Mouse (Mus musculus) limb, embryonic 15.5 days (tissue): ENCODE measurements around the gene Wdr83. TPM values are rescaled to one million over a fixed set of nuclear protein-coding genes. Genes with fewer than 3 reads are reported as not detected.
"Not testable (repeated sequence)": the region's sequence is repeated elsewhere in the genome, so short reads cannot be mapped to it uniquely, and the experiment has no call there.

Experiments
- ATAC-seq: fragments of 200-750 bp; cut with Nextera tagmentation; 2 replicates; pipeline ENCODE4 v1.8.0; 2017; ENCODE audit warnings: low read depth, moderate TSS enrichment; ENCODE audit not compliant: insufficient number of reproducible peaks, low FRiP score, low TSS enrichment
- H3K27ac ChIP-seq: fragments of 300-500 bp; sonication (generic); 2 replicates; pipeline ENCODE4 v1.5.1; 2015; ENCODE audit warnings: moderate library complexity, mild to moderate bottlenecking, inconsistent platforms
- H3K27me3 ChIP-seq: fragments of 300-500 bp; sonication (generic); 2 replicates; pipeline ENCODE4 v1.6.1; 2015; ENCODE audit warnings: inconsistent platforms
- H3K36me3 ChIP-seq: fragments of 300-500 bp; sonication (generic); 2 replicates; pipeline ENCODE4 v1.6.1; 2015; ENCODE audit warnings: inconsistent platforms
- H3K4me1 ChIP-seq: fragments of 300-500 bp; sonication (generic); 2 replicates; pipeline ENCODE4 v1.6.1; 2015; ENCODE audit warnings: inconsistent platforms
- H3K4me2 ChIP-seq: fragments of 300-500 bp; sonication (generic); 2 replicates; pipeline ENCODE4 v1.6.1; 2015; ENCODE audit warnings: mild to moderate bottlenecking, inconsistent platforms
- H3K4me3 ChIP-seq: fragments of 300-500 bp; sonication (generic); 2 replicates; pipeline ENCODE4 v1.5.1; 2015; ENCODE audit warnings: mild to moderate bottlenecking, inconsistent platforms
- H3K9ac ChIP-seq: fragments of 300-500 bp; sonication (generic); 2 replicates; pipeline ENCODE4 v1.6.1; 2015; ENCODE audit warnings: inconsistent platforms
- H3K9me3 ChIP-seq: fragments of 300-500 bp; sonication (generic); 2 replicates; pipeline ENCODE4 v1.6.1; 2016; ENCODE audit warnings: inconsistent platforms
- WGBS: fragments of 180-500 bp; shearing (Covaris S2); methylation state at CpG from one replicate; pipeline ENCODE4 v1.1.7; 2015; 5-methylcytosine and 5-hydroxymethylcytosine counted together
- polyA plus RNA-seq: library from polyadenylated mRNA; unstranded; fragments of >200 nt; fragmentation: Nextera tagmentation; extraction: Ambion mirVana; gene quantifications from 2 replicates; pipeline ENCODE4 v1.2.1, GENCODE M21; 2015

Wdr83 gene
- polyA plus RNA-seq, 1 experiment from 2014 or later = 40.5 TPM

- Histone ChIP-seq H3K36me3 (peaks cover 66% of the 10 kb centered on the region), H3K9ac (no peak overlapping the region), H3K4me2 (no peak overlapping the region), H3K9me3 (no peaks in the 10 kb centered on the region), H3K27ac (no peak overlapping the region), H3K4me3 (no peak overlapping the region), H3K27me3 (no peaks in the 10 kb centered on the region), H3K4me1 (no peaks in the 10 kb centered on the region)
- WGBS = 96% methylated on average over 13 of the region's 13 CpGs
- no peak for ATAC-seq
These were observed 13.9 kb upstream of the Wdr83 start for GRCm38 (mm10) chr8:85095051-85095450.

- no peak overlapping the region for H3K27ac ChIP-seq
- no peaks in the 10 kb centered on the region for H3K4me1 ChIP-seq
- H3K27me3 ChIP-seq = no peaks in the 10 kb centered on the region
- 39% methylated on average over 21 of the region's 21 CpGs for WGBS
- H3K36me3 ChIP-seq = peaks cover 71% of the 10 kb centered on the region
- no peak overlapping the region for H3K4me2 ChIP-seq
- no peak overlapping the region for H3K9ac ChIP-seq
- no peak for ATAC-seq
- H3K9me3 ChIP-seq = no peaks in the 10 kb centered on the region
- no peak overlapping the region for H3K4me3 ChIP-seq
These were observed 10.5 kb upstream of the Wdr83 start for GRCm38 (mm10) chr8:85091526-85092090.

- no peaks in the 10 kb centered on the region for H3K4me1 ChIP-seq
- H3K27ac ChIP-seq = no peak overlapping the region
- H3K9me3 ChIP-seq = no peaks in the 10 kb centered on the region
- no peak overlapping the region for H3K4me2 ChIP-seq
- ATAC-seq = no peak
- H3K36me3 ChIP-seq = peaks cover 68% of the 10 kb centered on the region
- no peak overlapping the region for H3K9ac ChIP-seq
- no peak overlapping the region for H3K4me3 ChIP-seq
- H3K27me3 ChIP-seq = no peaks in the 10 kb centered on the region
- WGBS = 90% methylated on average over 11 of the region's 11 CpGs
These were observed 9.8 kb upstream of the Wdr83 start for GRCm38 (mm10) chr8:85090856-85091255.

DNA sequence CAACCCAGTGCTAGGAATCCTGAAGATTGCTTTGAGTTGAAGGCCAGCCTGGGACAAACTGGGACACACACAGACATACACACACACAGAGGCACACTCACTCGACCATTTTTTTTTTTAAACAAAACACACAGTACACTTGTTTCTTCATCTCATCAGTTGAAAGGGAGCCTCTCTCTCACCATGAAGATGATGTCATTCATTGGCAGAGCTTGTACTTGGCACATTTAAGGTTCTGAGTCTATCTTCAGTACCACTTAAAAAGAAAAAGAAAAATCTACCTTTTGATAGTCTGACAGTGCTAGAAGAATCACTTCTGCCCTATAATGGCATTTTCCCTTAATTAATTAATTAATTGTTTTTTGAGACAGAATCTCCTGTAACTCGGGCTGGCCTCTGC lies 7.7 kb upstream of the Wdr83 start:
- H3K4me1 ChIP-seq = peaks cover 5% of the 10 kb centered on the region
- no peak for ATAC-seq
- H3K27me3 ChIP-seq = no peaks in the 10 kb centered on the region
- H3K36me3 ChIP-seq = peaks cover 57% of the 10 kb centered on the region
- no peak overlapping the region for H3K4me3 ChIP-seq
- no peaks in the 10 kb centered on the region for H3K9me3 ChIP-seq
- WGBS = 86% methylated on average over 2 of the region's 2 CpGs
- H3K4me2 ChIP-seq = no peak overlapping the region
- no peak overlapping the region for H3K9ac ChIP-seq
- H3K27ac ChIP-seq = no peak overlapping the region

DNA sequence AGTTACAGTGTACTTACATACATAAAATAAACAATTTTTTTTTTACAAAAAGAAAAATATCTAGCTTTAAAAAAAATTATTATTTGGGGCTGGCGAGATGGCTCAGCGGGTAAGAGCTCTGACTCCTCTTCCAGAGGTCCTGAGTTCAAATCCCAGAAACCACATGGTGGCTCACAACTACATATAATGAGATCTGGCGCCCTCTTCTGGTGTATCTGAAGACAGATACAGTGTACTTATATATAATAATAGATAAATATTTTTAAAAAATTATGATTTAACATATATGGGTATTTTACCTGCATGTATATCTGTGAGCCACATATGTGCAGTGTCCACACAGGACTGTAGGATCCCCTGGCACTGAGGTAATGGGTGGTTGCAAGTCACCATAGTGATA lies 5.1 kb upstream of the Wdr83 start:
- Histone ChIP-seq H3K9ac (no peak overlapping the region), H3K4me2 (no peak overlapping the region), H3K4me3 (no peak overlapping the region), H3K36me3 (peaks cover 45% of the 10 kb centered on the region), H3K4me1 (peaks cover 28% of the 10 kb centered on the region), H3K27me3 (no peaks in the 10 kb centered on the region), H3K9me3 (no peaks in the 10 kb centered on the region), H3K27ac (no peak overlapping the region)
- 83% methylated on average over 3 of the region's 3 CpGs for WGBS
- no peak for ATAC-seq

DNA sequence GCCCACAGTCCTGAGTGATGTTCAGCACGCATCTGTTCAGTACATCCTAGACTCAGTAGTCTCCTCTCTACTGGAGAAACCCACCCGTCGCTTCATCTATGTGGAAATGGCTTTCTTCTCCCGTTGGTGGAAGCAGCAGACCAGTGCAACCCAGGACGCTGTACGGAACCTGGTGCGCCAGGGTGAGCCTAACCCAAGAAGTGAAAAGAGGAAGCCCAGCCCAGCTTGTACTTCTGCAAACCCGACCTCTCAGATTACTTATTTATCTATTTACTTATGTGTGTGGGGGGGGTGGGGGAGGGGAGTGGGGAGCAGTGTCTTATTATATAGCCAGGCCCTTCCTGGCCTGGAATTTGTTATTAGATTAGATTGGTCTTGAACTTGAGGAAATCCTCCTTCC lies 3.5 kb upstream of the Wdr83 start:
- Histone ChIP-seq H3K27me3 (no peaks in the 10 kb centered on the region), H3K27ac (no peak overlapping the region), H3K4me3 (no peak overlapping the region), H3K4me2 (no peak overlapping the region), H3K4me1 (peaks cover 35% of the 10 kb centered on the region), H3K9ac (no peak overlapping the region), H3K9me3 (no peaks in the 10 kb centered on the region), H3K36me3 (peaks cover 41% of the 10 kb centered on the region)
- 86% methylated on average over 8 of the region's 8 CpGs for WGBS
- ATAC-seq = no peak

- Histone ChIP-seq H3K4me2 (peak within 1 kb of the TSS; percentile 73), H3K4me1 (peaks cover 38% of the 10 kb centered on the region), H3K9me3 (no peaks in the 10 kb centered on the region), H3K4me3 (peak within 1 kb of the TSS; percentile 67), H3K9ac (peak within 1 kb of the TSS; percentile 61), H3K27me3 (no peaks in the 10 kb centered on the region), H3K27ac (peak within 1 kb of the TSS; percentile 60), H3K36me3 (peaks cover 35% of the 10 kb centered on the region)
- 1% methylated on average over 30 of the region's 30 CpGs for WGBS
- peak; percentile 80 for ATAC-seq
These were observed 2.2 kb upstream of the Wdr83 start, which contains the start of gene Man2b1 for GRCm38 (mm10) chr8:85083108-85083813. Gene Man2b1, plus strand, starts transcription at chr8:85083270.

GRCm38 (mm10) chr8:85082169-85082568 lies 1.1 kb upstream of the Wdr83 start:
- not testable (repeated sequence) for H3K9me3 ChIP-seq, H3K9ac ChIP-seq, H3K27ac ChIP-seq, H3K27me3 ChIP-seq, H3K4me2 ChIP-seq, ATAC-seq, H3K4me3 ChIP-seq
- WGBS = 86% methylated on average over 4 of the region's 4 CpGs
- peaks cover 26% of the 10 kb centered on the region for H3K36me3 ChIP-seq
- peaks cover 38% of the 10 kb centered on the region for H3K4me1 ChIP-seq

- H3K36me3 ChIP-seq = peaks cover 26% of the 10 kb centered on the region
- peak within 1 kb of the TSS; percentile 90 for H3K27ac ChIP-seq
- H3K9ac ChIP-seq = peak within 1 kb of the TSS; percentile 83
- H3K27me3 ChIP-seq = no peaks in the 10 kb centered on the region
- peak within 1 kb of the TSS; percentile 93 for H3K4me2 ChIP-seq
- ATAC-seq = no peak
- no peaks in the 10 kb centered on the region for H3K9me3 ChIP-seq
- H3K4me1 ChIP-seq = peaks cover 38% of the 10 kb centered on the region
- WGBS = under 1% methylated on average over 30 of the region's 30 CpGs
- H3K4me3 ChIP-seq = peak within 1 kb of the TSS; percentile 76
These were observed 432 bp downstream of the Wdr83 start, which contains the start of gene Wdr83os for GRCm38 (mm10) chr8:85080532-85081215. Gene Wdr83os, plus strand, starts transcription at chr8:85080740.

GRCm38 (mm10) chr8:85080214-85080531 lies 933 bp downstream of the Wdr83 start:
- Histone ChIP-seq H3K9me3 (no peaks in the 10 kb centered on the region), H3K4me1 (peaks cover 38% of the 10 kb centered on the region), H3K4me3 (peak overlapping the region; percentile 76), H3K9ac (peak overlapping the region; percentile 83), H3K36me3 (peaks cover 26% of the 10 kb centered on the region), H3K27ac (peak overlapping the region; percentile 90), H3K27me3 (no peaks in the 10 kb centered on the region), H3K4me2 (peak overlapping the region; percentile 93)
- ATAC-seq = no peak
- WGBS = 1% methylated on average over 25 of the region's 25 CpGs

- ATAC-seq = no peak
- Histone ChIP-seq H3K4me2 (no peak overlapping the region), H3K9me3 (no peaks in the 10 kb centered on the region), H3K4me1 (peaks cover 30% of the 10 kb centered on the region), H3K9ac (no peak overlapping the region), H3K27me3 (no peaks in the 10 kb centered on the region), H3K27ac (no peak overlapping the region), H3K36me3 (peaks cover 46% of the 10 kb centered on the region), H3K4me3 (no peak overlapping the region)
- WGBS = 0% methylated on average over 2 of the region's 2 CpGs
These were observed 4.1 kb downstream of the Wdr83 start for GRCm38 (mm10) chr8:85076993-85077392.

DNA sequence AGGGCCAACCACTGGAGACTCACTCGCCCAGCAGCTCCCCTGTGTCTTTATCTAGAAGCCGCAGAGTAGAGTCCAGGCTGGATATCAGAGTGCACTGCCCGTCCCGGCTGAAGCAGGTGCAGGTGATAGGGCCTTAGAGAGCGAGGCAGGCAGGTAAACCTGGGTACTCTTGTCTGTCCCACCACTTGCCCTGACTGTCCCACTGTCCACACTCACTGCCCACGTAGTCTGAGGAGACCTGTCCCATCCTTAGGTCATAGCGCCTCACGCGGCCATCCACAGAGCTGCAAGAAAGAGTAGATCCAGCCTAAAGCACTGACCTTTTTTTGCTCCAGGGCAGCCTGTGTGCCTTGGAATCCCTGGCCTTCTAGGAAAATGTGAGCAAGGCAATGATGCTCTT lies 5.1 kb downstream of the Wdr83 start:
- H3K4me1 ChIP-seq = peaks cover 23% of the 10 kb centered on the region; the same call in 1 of the 2 replicates
- H3K27ac ChIP-seq = no peak overlapping the region
- ATAC-seq = no peak
- WGBS = 84% methylated on average over 9 of the region's 9 CpGs
- H3K27me3 ChIP-seq = no peaks in the 10 kb centered on the region
- H3K4me2 ChIP-seq = no peak overlapping the region
- H3K9ac ChIP-seq = no peak overlapping the region
- H3K36me3 ChIP-seq = peaks cover 46% of the 10 kb centered on the region
- H3K9me3 ChIP-seq = no peaks in the 10 kb centered on the region
- H3K4me3 ChIP-seq = no peak overlapping the region
